Mouse (Mus musculus) stomach, postnatal 0 days (tissue): Measurements from ENCODE around the gene Rtn1.

Experiments
- CTCF ChIP-seq: IDR thresholded peaks from 2 replicates; pipeline ENCODE4 v1.5.1; 2016; ENCODE audit warnings: antibody characterized with exemption, low read depth, mild to moderate bottlenecking, moderate library complexity
- EP300 ChIP-seq: optimal IDR thresholded peaks from 2 replicates; pipeline ENCODE3; 2016; ENCODE audit warnings: antibody characterized with exemption

GRCm38 (mm10) chr12:72197434-72197833 is 211.4 kb downstream of the Rtn1 start:
- TF ChIP-seq CTCF: no peak
- no peak for TF ChIP-seq EP300
